Mouse (Mus musculus) liver, embryonic 14.5 days (tissue): ENCODE measurements at regions not wholly inside any gene's neighbourhood (a gene's known extent, or its start where the extent isn't known, plus 50 kb on each side); places are given as distances from the start of the nearest gene placed in this dataset.

Experiments used
- ATAC-seq: fragments of 200-750 bp; cut with Nextera tagmentation; 2 replicates; pipeline ENCODE4 v1.8.0; 2017; ENCODE audit warnings: moderate number of reproducible peaks, mild to moderate bottlenecking, moderate library complexity; ENCODE audit not compliant: insufficient read depth
- DNase-seq, 3 experiments: peaks; one replicate each; pipeline ENCODE4 v3.0.0-alpha.2; 2012 to 2013; ENCODE audit warnings: low read depth in 3 of 3, low spot score in 3 of 3
- H3K27ac ChIP-seq: fragments of 300-500 bp; sonication (generic); 2 replicates; pipeline ENCODE4 v1.5.1; 2014; ENCODE audit warnings: moderate library complexity, mild to moderate bottlenecking, control low read depth, inconsistent platforms
- H3K27me3 ChIP-seq: fragments of 300-500 bp; sonication (generic); 2 replicates; pipeline ENCODE4 v1.6.1; 2014; ENCODE audit warnings: mild to moderate bottlenecking, low read length, moderate library complexity; ENCODE audit not compliant: control insufficient read depth, insufficient read depth
- H3K36me3 ChIP-seq: fragments of 300-500 bp; sonication (generic); replicated peaks from 2 replicates; pipeline ENCODE4 v1.6.1; 2014; ENCODE audit warnings: low read depth; ENCODE audit not compliant: control insufficient read depth, insufficient read depth
- H3K4me1 ChIP-seq, 2 experiments: fragments of 200-500 bp in 1 of 2; fragments of 300-500 bp in 1 of 2; sonication (generic) in 1 of 2; replicated peaks; 2 replicates each; pipeline ENCODE4 v1.6.1; 2012 to 2014; ENCODE audit warnings: antibody characterized with exemption in 1 of 2, inconsistent platforms in 1 of 2, low read length in 1 of 2; ENCODE audit not compliant: control insufficient read depth in 2 of 2, insufficient read depth in 2 of 2
- H3K4me2 ChIP-seq: fragments of 300-500 bp; sonication (generic); 2 replicates; pipeline ENCODE4 v1.6.1; 2014; ENCODE audit warnings: low read depth, mild to moderate bottlenecking, control low read depth, moderate library complexity
- H3K4me3 ChIP-seq, 2 experiments: fragments of 200-500 bp in 1 of 2; fragments of 300-500 bp in 1 of 2; sonication (generic) in 1 of 2; 2 replicates each; pipeline ENCODE4 v1.5.1; 2012 to 2014; ENCODE audit warnings: low read depth in 2 of 2, low read length in 2 of 2, mild to moderate bottlenecking in 2 of 2, control low read depth in 1 of 2, inconsistent platforms in 1 of 2, moderate library complexity in 1 of 2; ENCODE audit not compliant: insufficient read depth in 1 of 2
- H3K9ac ChIP-seq: fragments of 300-500 bp; sonication (generic); replicated peaks from 2 replicates; pipeline ENCODE4 v1.6.1; 2014; ENCODE audit warnings: mild to moderate bottlenecking, control low read depth, moderate library complexity
- H3K9me3 ChIP-seq: fragments of 300-500 bp; sonication (generic); 2 replicates; pipeline ENCODE4 v1.6.1; 2016; ENCODE audit warnings: low read length, mixed read lengths; ENCODE audit not compliant: control insufficient read depth
- CTCF ChIP-seq: IDR thresholded peaks from 2 replicates; pipeline ENCODE4 v1.5.1; 2016; ENCODE audit warnings: antibody characterized with exemption, low read depth, control low read depth
- EP300 ChIP-seq: IDR thresholded peaks from 2 replicates; pipeline ENCODE4 v1.6.1; 2016; ENCODE audit warnings: antibody characterized with exemption, low read depth
- WGBS: fragments of 180-500 bp; shearing (Covaris S2); extraction: QIAGEN DNeasy Blood & Tissue Kit; methylation state at CpG from one replicate; pipeline ENCODE4 v1.1.7; 2014; ENCODE audit not compliant: insufficient replicate concordance; 5-methylcytosine and 5-hydroxymethylcytosine counted together

DNA sequence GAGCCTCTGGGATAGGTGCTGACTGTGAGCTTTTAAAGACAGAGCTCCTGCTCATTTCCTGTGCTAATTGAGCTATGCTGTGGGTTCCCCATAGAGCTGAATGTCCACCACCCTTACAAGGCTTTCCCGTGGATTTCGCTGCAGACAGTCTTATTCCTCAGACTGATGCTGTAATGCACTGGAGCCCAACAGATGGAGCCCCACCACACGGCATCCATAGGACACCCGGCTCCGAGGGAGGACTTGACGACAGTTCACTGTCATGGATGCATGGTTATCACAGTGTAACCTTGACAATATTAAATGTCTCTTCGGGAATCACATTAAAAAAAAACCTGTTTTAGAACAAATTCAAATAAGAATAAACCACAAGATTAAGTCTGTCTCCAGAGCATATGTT lies 265.2 kb upstream of the BB014433 start:
- Histone ChIP-seq H3K27me3 (no peaks in the 10 kb centered on the region), H3K4me2 (no peak overlapping the region), H3K9me3 (no peaks in the 10 kb centered on the region), H3K4me3 (no peak overlapping the region), H3K36me3 (no peaks in the 10 kb centered on the region), H3K27ac (no peak overlapping the region), H3K9ac (no peak overlapping the region), H3K4me1 (no peaks in the 10 kb centered on the region)
- WGBS, result 61% methylated on average over 7 of the region's 7 CpGs
- no peak for TF ChIP-seq CTCF
- no peak for TF ChIP-seq EP300
- DNase-seq, result no peak
- no peak for ATAC-seq

DNA sequence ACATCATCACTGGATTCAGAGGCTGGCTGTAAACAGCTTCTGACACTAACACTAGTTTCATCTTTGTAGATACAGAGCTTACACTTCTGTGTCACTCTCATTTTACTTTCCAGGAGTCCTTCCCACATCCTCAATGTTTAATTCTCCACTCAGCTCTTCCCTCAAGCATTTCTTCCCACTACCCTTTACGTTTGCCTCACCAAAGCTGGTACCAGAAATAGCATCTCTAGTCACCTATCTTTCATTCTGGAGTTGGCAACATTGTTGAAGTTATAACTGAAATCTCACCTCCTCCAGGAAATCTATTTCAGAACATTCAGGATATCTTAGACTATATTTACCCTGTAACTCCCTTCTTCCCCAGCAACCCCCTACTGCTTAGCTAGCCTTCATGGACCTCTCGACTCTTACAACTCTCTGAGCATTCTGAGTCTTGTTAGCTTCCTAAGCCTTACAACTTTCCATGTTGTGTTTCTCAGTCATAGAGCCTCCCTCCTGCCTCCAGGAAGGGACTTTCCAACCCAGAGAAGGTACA lies 258.3 kb upstream of the BB014433 start:
- ATAC-seq, result no peak

GRCm38 (mm10) chr8:15273775-15274174 lies 227.9 kb upstream of the BB014433 start:
- H3K27me3 ChIP-seq, result no peaks in the 10 kb centered on the region
- ATAC-seq, result no peak

More for the DNA sequence above, 258.3 kb upstream of the BB014433 start:
- no peak for DNase-seq
- H3K27me3 ChIP-seq, result no peaks in the 10 kb centered on the region
- 57% methylated on average over 2 of the region's 2 CpGs for WGBS
- H3K36me3 ChIP-seq, result no peaks in the 10 kb centered on the region
- H3K9me3 ChIP-seq, result no peaks in the 10 kb centered on the region
- H3K4me1 ChIP-seq, result no peaks in the 10 kb centered on the region
- no peak for TF ChIP-seq EP300
- no peak overlapping the region for H3K4me2 ChIP-seq
- no peak overlapping the region for H3K4me3 ChIP-seq
- H3K27ac ChIP-seq, result no peak overlapping the region
- no peak overlapping the region for H3K9ac ChIP-seq

GRCm38 (mm10) chr8:15271793-15272587 lies 226.1 kb upstream of the BB014433 start:
- no peak overlapping the region for H3K27ac ChIP-seq
- 51% methylated on average over 17 of the region's 17 CpGs for WGBS

More at GRCm38 (mm10) chr8:15273775-15274174, 227.9 kb upstream of the BB014433 start:
- Histone ChIP-seq H3K4me2 (no peak overlapping the region), H3K27ac (no peak overlapping the region), H3K9me3 (no peaks in the 10 kb centered on the region), H3K4me1 (no peaks in the 10 kb centered on the region), H3K4me3 (no peak overlapping the region), H3K36me3 (no peaks in the 10 kb centered on the region), H3K9ac (no peak overlapping the region)
- WGBS, result 63% methylated on average over 5 of the region's 5 CpGs
- DNase-seq, result no peak
- no peak for TF ChIP-seq EP300

GRCm38 (mm10) chr8:15270290-15270689 lies 224.4 kb upstream of the BB014433 start:
- TF ChIP-seq CTCF (peak; percentile 46; the same call in 1 of the 2 replicates), EP300 (no peak)
- Histone ChIP-seq H3K27me3 (no peaks in the 10 kb centered on the region), H3K4me2 (no peak overlapping the region), H3K4me3 (no peak overlapping the region), H3K27ac (no peak overlapping the region), H3K36me3 (no peaks in the 10 kb centered on the region), H3K9me3 (no peaks in the 10 kb centered on the region), H3K4me1 (no peaks in the 10 kb centered on the region), H3K9ac (no peak overlapping the region)
- DNase-seq (peak in 1 of 3 experiments; percentile 5), ATAC-seq (no peak)
- WGBS, result 12% methylated on average over 5 of the region's 5 CpGs

More at GRCm38 (mm10) chr8:15271793-15272587, 226.1 kb upstream of the BB014433 start:
- TF ChIP-seq CTCF (no peak), EP300 (no peak)
- Histone ChIP-seq H3K4me2 (no peak overlapping the region), H3K4me3 (no peak overlapping the region), H3K4me1 (no peaks in the 10 kb centered on the region), H3K9ac (no peak overlapping the region), H3K9me3 (no peaks in the 10 kb centered on the region), H3K36me3 (no peaks in the 10 kb centered on the region), H3K27me3 (no peaks in the 10 kb centered on the region)
- ATAC-seq (no peak), DNase-seq (no peak)
